Mouse (Mus musculus): ENCODE measurements at regions not wholly inside any gene's neighbourhood (a gene's known extent, or its start where the extent isn't known, plus 50 kb on each side); places are given as distances from the start of the nearest gene placed in this dataset.

DNA sequence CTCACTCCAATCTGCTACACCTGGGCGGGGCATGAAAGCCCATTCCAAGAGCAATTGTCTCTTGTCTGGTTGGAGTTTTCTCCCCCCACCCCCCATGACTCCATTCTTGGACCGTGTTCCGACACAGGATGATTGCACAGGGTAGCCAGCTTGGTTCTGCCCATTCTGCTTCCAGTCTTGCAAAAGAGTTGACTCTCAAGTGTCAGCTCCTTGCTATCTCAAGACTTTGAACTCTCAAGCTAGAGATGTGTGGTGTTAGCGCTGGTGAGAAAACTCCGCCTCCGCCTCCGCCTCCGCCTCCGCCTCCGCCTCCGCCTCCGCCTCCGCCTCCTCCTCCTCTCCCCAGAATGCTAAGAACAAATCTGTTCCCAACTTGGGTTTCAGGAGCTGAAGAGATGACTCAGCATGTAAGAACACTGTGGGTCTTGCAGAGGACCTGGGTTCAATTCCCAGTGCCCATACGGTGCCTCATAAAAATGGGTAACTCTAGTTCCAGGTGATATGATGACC lies 135.1 kb downstream of the Bcat1 start:
- TF ChIP-seq CTCF (IDR thresholded peaks at IDR 0.05; ENCODE audit: low read depth) (no peak), EP300 (optimal IDR thresholded peaks at IDR 0.05) (no peak)

Data from stomach, postnatal 0 days (tissue).